Mouse (Mus musculus): ENCODE results near the gene Proz.
"Not testable (repeated sequence)": the region's sequence is repeated elsewhere in the genome, so short reads cannot be mapped to it uniquely, and the experiment has no call there.

The Proz gene

DNA sequence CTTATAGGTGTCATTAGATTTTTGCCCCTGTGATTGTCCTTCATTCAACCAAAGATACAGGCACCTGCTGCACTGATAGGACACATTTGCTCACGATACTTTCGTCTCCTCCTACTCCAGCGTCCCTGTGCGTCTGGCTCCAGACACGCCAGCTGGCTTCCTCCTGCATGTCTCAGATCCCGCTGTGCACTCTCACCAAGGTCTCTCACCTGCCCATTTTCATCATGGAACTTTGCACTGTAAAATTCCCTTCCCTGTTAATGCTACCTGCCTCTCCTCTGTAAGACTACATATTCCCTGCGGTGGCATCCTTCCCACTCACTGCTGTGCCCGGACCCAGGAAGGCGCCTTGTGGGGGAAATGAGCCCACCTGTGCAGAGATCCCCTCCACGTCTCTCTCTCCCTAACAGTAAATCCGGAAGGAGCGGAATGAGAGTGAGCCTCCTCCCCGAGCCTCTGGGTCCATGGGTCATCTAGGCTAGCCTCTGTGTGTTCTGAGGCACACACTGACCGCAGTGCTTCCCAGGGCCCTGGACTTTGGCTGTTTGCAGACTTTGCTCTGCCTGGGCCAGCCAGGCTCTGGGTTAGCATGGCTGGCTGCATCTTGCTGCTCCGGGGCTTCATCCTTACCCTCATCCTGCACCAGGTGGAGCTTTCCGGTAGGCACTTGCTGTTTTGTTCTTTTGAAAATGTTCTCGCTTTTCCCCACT, at the start of gene Proz:
Proz (plus strand) TSS at position 474 of the 710 bp plus-strand sequence.
- DNase-seq (ENCODE audit: low spot score) = no peak

DNA sequence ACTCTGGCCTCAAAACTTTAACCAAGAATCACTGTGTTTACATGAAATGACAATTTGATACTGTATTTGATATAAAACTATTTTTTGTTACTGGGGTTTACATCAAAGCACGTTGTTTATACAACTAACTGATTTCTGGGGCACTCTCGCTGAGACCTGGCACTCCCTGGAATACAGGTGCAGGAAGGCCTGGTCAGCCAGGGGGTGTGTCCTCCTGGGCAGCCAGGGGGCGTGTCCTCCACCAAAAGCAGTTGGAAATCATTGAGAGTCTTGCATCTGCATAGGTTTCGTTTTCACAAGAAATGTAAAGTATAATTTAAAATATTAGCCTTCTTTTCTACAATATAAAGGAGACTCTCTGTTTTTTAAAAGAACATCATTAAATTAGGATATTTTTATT, 41.2 kb upstream of the Proz start:
- DNase-seq (ENCODE audit: low spot score) = no peak

DNA sequence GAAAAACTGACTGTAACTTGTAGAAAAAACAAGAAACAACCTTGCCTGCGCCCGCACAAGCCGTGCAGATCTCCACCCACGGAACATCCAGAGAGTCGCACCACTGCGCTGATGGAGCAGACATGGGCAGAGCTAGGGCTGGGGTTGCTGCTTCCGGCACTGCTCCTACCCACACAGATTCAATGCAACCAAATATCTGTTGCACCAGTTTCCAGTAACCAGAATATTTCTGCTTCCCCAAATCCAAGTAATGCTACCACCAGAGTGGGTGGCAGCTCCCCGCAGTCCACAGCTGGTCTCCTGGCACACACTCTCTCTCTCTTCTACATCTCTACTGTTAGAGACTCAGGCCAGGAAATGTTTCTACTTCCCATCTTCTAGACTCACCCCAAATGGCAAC, 38.9 kb upstream of the Proz start:
- no peak for DNase-seq (ENCODE audit: low spot score)

DNA sequence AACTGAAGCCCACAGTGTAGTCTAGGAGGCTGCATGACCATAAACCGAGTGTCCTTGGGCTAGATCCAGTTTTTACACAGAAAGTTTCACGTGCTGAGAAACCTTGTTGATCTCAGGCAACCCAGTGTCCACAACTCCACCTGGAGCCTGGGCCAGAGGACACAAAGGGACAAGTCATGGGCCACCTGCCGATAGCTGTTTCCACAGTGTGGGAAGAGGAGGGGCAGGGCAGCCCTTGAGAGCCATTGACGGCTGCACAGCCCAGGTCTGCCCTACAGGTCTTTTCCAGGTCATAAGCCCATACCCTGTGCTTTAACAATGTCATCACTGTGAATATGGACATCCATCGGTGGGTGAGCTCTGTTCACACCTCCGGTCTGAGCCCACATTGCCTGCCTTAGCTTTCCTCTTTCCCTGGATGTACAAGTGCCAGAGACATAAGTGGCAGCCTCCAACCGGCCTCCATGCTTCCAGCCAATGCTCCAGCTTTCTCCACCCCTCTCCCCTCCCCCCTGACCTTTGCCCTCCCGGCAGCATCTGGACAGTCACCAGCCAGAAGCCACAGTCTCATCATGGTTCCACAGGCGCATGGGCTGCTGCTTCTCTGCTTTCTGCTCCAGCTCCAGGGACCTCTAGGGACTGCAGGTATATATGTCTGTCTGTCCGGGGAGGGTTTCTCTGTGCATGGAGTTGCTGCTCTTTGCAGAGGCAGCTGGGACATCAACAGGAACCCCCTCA, 35.1 kb upstream of the Proz start, which contains the start of gene F7:
F7 (plus strand) TSS at position 548 of the 738 bp plus-strand sequence.
- DNase-seq (ENCODE audit: low spot score) = no peak

DNA sequence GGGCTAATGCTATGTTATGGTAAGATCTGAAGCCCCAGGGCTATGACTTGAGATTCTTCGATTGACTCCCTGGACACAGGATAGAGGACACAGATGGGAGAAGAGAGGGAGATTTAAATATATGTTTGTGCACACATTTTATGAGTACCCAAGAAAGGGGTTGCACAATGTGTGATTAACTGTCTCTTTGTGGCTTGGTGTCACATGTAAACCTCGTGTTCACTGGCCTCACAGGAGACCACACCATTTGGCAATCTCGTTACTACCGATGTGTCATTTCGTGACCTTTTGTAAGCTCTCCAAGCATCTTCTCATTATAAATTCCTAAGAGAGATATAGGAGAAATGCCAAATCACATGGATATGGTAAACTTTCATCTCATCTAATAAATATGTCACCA, 33.1 kb upstream of the Proz start:
- no peak for DNase-seq (ENCODE audit: low spot score)

DNA sequence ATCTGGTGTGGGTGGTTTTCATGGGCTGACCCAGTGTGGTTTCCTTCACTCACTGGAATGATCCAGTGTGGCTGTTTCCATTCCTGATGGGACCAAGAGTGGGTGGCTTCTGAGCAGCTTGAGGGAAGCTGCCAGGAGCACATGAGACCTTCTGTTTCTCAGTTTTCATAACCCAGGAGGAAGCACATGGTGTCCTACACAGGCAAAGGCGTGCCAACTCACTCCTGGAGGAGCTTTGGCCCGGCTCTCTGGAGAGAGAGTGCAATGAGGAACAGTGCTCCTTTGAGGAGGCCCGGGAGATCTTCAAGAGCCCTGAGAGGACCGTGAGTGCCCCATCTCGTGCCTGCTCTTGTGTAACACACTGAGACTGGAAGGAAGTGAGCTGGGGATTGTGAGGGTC, 32.2 kb upstream of the Proz start:
- DNase-seq (ENCODE audit: low spot score) = no peak

DNA sequence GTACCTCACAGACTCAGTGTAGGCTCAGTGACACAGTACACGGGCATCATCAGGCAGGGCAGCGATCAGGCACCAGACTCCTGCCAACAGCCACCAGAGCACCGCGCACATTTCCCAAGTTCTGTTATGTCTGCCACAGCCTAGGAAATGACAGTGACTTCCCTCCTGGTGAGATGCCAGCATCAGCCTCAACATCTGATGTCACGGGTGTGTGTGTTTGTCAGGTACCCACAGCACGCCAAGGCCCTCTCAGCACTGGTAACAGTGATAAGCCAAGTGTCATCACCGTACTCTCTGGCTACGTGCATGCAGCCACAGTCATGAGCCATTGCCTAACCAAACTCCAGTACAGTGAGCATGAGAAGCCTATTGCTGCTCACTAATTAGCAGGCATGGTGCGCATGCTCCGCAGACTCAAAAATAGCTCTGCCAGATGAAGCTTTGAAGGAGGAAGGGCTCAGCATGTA, 24.3 kb upstream of the Proz start:
- peak; percentile 13 for DNase-seq (ENCODE audit: low spot score)

DNA sequence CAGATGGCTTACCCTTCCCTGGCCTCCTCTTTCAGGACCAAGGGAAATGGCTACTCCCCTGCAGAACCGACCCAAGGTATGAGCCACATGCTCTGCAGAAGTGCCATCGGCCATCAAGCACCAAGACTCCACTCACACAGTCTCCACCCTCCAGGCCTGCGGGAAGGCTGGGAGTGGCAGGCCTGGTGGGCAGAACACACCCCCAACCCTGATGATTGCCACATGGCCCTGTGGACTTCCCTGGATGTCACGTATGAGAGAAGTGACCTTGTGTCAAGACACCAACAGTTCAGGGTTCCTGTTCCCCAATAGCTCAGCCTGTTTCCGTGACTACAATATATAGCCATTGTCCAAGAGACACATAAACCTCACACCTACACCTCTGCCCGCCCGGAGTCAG, 23.7 kb upstream of the Proz start, which contains the start of gene F10:
F10 (plus strand) TSS at position 294 of the 400 bp plus-strand sequence.
- no peak for DNase-seq (ENCODE audit: low spot score)

DNA sequence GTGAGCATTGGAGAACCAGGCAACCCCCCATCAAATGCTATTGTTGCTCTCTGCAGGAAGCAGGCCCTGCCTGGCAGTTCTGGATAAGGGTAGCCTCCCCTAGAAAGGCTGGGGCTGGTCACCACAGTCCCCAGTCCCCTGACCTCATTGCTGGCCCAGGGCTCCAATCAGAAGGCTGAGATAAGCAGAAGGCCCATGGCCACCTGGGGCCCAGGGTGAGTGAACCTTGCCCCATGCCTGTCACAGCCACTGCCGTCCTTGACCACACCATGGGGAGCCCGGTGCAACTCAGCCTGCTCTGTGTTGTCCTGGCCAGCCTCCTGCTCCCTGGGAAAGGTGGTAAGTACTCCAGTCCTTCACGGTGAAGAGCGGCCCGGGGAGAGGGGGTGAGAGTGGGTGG, 23.1 kb upstream of the Proz start:
- DNase-seq (ENCODE audit: low spot score) = no peak

DNA sequence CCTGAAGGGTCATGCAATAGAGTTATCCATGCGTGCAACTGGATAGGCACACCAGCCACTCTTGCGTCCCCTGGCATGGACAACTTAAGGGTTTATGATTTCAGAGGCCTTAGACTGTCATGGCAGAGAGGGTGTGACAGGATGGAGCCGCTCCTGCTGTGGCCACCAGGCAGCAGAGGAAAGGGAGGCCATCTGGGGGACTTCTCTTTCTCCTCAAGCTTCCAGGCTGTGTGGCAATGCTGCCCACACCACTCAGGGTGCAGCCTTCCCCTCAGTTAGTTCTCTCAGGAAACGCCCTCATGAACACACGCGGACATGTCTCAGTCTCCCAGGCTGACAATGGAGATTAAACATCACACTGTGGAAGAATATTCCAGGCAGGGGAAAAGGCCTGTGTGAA, 21.7 kb upstream of the Proz start:
- no peak for DNase-seq (ENCODE audit: low spot score)

DNA sequence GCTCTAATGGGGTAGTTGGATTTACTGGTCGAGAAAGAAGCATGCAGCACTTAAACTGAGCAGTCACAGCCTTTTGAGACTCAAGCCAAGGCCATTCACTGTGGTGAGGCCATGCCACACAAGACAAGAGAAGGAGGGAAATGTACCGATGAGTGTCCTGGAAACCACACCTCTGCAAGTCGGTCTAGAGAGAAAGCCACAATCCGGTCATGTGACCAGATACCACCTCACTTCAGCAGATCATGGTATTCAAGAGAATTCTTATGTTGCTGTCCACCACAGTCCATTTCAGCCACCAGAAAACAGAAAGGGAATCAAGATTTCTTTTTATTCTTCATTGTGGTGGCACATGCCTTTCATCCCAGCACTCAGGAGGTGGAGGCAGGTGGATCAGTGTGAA, 19.3 kb upstream of the Proz start:
- no peak for DNase-seq (ENCODE audit: low spot score)

DNA sequence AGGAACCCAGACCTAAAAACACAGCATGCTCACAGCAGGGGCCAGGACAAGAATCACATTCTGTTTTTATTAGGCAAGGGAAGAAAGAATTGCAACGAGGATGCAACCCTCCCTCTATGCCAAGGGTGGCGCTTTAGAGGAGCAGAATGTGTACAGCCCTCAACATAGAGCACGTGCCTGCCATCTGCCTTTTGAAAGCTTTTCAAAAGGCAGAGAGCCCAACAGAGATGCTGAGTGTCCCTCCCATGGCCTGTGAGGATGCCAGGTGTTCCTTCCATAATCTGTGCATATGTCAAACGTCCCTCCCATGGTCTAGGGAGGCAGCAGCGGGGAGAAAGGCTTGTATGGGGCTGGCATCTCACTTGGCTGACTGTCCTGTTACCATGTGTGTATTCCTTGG, 13.1 kb upstream of the Proz start:
- no peak for DNase-seq (ENCODE audit: low spot score)

DNA sequence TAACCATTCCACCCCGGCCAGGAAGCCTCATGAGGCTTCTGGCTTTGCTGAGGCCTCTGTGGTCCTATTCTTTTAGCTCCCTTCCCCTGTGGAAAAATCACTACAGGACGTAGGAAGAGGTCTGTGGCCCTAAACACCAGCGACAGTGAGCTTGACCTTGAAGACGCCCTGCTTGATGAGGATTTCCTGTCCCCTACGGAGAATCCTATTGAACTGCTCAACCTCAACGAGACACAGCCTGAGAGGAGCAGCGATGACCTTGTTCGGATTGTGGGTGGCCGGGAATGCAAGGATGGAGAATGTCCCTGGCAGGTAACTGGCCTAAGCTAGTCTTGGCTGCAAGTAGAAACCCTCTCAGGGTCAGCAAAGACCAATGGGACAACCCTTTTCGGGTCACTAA, 10.2 kb upstream of the Proz start:
- DNase-seq (ENCODE audit: low spot score) = no peak

DNA sequence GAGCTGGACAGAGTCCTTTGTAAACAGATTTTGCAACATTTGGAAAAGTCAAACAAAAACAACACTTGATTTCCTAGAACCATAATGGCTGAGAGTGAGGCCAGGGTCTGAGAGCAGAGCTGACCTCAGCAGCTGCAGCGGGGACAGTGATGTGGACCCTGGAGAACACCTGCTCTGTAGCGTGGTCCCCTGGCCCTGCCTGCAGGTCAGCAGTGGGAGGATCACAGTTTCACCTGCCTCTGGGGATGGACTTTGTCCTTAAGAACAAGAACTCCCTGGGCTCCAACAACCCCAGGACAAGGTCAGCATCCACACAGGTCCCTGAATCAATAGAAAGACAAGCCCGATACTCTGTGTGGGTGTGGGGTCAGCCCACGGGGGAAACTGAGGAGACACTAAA, 3.4 kb upstream of the Proz start:
- DNase-seq (ENCODE audit: low spot score) = no peak

DNA sequence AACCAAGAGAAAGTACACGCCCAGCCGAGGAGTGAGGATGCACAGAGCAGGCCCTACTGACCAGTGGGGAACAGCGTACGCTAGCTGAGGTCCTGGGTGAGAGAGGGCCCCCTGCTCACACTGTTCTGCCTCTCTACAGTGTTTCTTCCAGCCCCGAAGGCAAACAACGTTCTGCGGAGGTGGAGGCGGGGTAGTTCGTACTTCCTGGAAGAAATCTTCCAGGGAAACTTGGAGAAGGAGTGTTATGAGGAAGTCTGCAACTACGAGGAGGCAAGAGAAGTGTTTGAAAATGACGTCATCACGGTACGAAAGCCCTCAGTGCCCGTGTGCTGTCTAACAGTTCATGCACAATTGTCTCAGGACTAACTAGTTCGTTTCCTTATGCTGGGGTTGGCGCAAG, 2.4 kb downstream of the Proz start:
- DNase-seq (ENCODE audit: low spot score) = no peak

DNA sequence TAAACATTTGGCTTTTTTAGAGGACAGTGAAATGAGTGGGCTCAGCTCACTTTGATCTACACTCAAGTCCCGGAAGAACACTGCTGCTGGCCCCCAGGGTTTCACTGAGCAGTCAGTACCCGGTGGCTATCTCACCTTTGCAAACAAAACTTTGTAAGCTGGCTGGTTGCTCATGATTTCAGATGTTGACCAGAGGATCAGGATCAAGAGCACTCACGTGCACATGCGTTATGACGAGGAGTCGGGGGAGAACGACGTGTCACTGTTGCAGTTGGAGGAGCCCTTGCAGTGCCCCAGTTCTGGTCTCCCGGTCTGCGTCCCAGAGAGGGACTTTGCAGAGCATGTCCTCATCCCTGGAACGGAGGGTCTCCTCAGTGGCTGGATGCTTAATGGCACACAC, 12.5 kb downstream of the Proz start:
- no peak for DNase-seq (ENCODE audit: low spot score)

DNA sequence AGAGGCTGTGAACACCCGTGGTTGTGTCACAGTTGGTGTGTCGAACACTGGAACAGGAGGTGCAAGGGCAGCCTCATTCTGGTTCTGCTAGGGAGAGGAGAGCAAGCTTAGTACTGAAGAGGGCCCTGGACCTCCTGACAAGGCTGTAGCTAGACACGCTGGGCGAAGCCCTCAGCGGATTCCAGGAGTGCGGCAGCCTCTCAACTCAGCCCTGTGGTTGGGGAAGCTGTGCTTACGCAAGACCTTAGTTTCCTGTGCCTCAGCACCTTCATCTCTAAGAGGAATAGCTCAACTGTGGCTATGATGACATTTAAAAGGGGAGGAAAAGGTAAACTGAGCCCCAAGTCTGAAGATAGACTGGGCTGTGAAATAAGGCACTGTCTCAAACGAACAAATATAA, 14.3 kb downstream of the Proz start:
- no peak for DNase-seq (ENCODE audit: low spot score)

DNA sequence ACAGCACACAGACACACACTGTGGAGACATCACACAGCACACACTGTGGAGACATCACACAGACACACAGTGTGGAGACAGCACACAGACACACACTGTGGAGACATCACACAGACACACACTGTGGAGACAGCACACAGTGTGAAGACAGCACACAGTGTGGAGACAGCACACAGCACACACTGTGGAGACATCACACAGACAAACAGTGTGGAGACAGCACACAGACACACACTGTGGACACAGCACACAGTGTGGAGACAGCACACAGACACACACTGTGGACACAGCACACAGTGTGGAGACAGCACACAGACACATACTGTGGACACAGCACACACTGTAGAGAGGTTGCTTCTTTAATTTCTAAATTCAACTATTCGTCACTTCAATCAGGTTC, 14.9 kb downstream of the Proz start:
- not testable (repeated sequence) for DNase-seq (ENCODE audit: low spot score)

DNA sequence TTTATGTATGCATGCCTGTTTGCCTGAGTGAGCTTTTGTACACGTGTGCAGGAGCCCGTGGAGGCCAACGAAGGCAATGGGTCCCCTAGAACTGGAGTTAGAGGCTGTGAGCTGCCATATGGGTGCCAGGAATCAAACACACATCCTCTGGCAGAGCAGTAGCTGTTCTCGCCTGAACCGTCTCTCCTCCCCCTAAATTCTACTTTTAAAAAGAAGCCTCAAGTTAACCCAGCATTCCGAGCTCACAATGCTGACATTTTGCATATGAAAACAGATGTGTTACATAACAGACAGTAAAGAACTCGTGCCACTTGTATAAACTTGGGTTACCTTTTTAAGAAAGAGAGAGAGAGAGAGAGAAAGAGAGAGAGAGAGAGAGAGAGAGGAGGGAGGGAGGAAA, 16.8 kb downstream of the Proz start:
- DNase-seq (ENCODE audit: low spot score) = no peak

DNA sequence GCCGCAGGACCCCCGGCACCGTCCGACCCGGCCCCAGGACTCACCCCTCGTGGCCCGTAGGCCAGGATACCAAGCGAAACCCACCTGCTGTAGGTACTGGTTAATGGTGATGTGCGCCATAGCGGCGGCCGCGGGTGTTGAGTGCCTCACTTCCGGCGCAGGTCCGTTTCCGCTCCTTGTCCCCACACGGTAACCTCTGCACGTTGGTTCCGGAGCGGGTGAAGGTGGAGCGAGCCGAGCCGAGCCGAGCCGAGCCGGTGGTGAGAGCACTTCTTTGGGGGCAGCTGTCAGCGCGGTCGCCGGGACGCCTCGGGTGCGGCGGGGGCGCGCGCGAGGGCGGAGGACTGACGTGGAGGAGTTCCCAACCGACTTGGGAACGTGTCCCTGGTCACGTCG, 44.0 kb downstream of the Proz start:
- peak; percentile 94 for DNase-seq (ENCODE audit: low spot score)

DNA sequence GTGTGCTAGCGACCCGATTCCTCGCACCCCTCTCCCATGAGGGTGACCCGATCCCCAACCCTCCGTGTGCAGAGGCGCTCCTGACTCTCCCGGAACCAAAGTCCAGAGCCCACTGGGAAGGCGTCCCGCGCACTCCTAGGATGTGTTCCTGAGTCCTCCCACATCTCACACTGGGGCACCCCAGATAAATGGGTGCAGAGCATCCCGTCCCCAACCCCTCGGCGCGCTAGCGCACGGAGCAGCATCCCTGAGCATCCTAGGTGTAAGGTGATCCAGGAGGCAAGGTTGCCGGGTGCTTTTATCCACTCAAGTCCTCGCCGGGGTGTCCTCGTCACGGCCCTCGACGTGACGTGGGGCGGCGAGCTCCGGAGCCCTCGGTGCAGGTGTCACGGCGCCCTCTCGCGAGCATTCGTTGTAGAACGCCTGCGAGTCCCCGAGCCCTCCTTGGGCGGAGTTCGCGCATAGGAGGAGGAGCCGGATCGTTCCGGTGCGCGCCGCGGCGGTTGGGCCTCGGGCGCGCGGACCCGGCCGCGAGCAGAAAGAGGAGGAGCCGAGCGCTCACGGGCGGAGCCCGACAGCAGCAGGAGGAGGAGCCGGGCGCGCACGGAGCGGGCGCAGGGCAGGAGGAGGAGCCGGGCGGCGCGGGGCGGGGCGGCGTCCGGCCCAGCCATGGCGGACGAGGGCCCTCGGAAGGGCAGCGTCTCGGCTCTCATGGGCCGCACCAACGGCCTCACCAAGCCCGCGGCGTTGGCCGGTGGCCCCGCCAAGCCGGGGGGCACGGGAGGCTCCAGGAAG, 44.6 kb downstream of the Proz start, which contains the start of the genes Pcid2 and Cul4a:
Pcid2 (minus strand) TSS at position 373 of the 795 bp plus-strand sequence.
Cul4a (plus strand) TSS at position 535 of the 795 bp plus-strand sequence.
- peak; percentile 99 for DNase-seq (ENCODE audit: low spot score)

DNA sequence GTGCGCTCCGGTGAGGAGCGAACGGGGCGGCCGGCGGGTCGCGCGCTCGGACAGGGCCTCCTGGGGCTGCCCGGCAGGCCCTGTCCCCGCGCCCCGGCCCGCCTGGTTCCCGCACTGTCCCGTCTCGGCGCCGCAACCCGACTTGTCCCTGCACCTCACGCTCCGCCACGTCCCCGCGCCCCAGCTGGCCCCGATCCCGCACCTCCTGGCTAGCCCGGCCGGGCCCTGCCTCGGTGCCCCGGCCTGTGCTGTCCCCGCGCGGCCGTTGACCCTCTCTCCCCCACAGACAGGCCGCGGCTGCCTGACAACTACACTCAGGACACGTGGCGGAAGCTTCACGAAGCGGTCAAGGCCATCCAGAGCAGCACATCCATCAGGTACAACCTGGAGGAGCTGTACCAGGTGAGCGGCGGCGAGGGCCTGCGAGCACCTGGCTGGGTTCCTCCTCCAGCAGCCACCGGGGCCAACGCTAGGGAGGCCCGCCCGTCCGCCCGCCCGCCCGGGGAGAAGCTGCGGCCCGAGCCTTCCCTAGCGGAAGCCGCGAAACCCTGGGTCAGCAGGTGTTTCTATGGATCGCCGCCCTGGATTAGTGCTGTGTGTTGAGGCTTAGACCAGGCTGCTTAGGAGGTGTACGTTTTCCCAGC, 45.3 kb downstream of the Proz start:
- DNase-seq (ENCODE audit: low spot score) = peak; percentile 71

Data from MN1 (cell line).